Mouse (Mus musculus): ENCODE data around the gene Prrt1.

Prrt1 gene

GRCm38 (mm10) chr17:34671151-34672066 is 42.1 kb downstream of the Prrt1 start:
- no peak for DNase-seq (ENCODE audit: low spot score in 2 of 2)

DNA sequence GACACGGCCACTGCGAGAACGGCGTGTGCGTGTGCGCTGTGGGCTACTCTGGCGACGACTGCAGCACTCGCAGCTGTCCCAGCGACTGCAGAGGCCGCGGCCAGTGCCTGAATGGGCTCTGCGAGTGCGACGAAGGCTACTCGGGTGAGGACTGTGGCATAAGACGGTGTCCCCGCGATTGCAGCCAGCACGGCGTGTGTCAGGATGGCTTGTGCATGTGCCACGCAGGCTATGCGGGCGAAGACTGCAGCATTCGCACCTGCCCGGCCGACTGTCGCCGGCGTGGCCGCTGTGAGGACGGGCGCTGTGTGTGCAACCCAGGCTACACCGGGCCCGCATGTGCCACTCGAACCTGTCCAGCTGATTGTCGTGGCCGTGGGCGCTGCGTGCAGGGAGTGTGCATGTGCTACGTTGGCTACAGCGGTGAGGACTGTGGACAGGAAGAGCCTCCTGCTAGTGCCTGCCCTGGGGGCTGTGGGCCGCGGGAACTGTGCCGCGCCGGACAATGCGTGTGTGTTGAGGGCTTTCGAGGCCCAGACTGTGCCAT is 43.0 kb downstream of the Prrt1 start:
- no peak for DNase-seq (ENCODE audit: low spot score in 2 of 2)

DNA sequence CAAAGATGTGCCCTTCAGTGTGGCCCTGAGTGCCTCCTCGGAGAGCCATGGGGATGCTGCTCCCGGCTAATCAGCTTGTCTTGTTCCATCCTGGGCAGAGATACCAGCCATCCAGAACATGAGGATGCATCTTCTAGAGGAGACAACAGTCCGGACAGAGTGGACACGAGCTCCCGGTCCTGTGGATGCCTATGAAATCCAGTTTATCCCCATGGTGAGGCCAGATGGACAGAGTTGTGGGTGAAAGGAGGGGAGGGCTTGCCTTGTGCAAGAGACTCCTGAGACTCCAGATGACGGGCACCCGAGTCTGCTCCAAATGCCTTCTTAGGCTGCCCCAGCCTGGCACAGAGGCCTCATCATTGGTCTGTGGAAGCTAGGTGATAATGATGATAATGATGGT is 43.8 kb downstream of the Prrt1 start:
- DNase-seq (ENCODE audit: low spot score in 2 of 2) = no peak

- DNase-seq (ENCODE audit: low spot score in 2 of 2) = no peak
These were observed 45.3 kb downstream of the Prrt1 start for GRCm38 (mm10) chr17:34674524-34675204.

- DNase-seq (ENCODE audit: low spot score in 2 of 2) = no peak
These were observed 46.1 kb downstream of the Prrt1 start for GRCm38 (mm10) chr17:34675205-34676092.

DNA sequence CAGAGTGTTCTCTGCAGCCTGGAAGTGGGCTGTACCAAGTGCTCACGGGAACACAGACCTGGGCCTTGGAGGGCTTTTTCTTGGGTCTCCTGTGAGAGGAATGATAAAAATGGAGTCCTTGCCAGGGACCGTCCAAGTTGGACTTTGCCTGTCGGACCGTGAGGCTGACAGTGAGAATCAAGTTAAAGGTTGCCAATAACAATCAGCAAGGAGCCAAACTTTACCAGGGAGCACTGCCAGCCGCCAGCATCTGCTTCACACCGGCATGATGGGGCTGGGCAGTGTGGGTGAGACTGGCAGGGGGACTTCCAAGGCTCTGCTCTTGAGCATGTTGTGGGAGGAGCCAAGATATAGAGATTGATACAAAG is 46.7 kb downstream of the Prrt1 start:
- DNase-seq (ENCODE audit: low spot score in 2 of 2) = no peak

GRCm38 (mm10) chr17:34676671-34677070 is 47.3 kb downstream of the Prrt1 start:
- no peak for DNase-seq (ENCODE audit: low spot score in 2 of 2)

GRCm38 (mm10) chr17:34680191-34680590 is 50.9 kb downstream of the Prrt1 start:
- DNase-seq (ENCODE audit: low spot score in 2 of 2) = no peak

GRCm38 (mm10) chr17:34680621-34681020 is 51.3 kb downstream of the Prrt1 start:
- DNase-seq (ENCODE audit: low spot score in 2 of 2) = no peak

DNA sequence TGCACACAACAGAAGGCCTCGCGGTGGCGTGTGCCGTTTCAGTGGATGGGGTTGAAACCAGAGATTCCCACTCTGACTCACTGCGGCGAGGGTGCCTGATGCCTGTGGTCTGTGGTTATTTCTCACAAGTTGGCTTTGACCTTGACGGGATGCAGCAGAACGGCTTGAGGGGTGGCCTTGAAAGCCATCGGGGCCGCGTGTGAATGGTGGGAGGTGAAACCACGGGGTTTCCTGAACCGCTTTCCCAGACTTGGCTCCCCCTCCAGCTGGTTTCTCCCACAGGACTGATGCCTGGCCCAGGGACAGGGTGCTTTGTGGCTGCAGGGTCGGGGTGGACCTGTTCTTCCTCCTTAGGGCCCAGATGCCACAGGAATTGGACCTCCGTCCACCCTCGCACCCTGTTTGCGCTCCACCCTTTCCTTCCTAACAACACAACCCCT is 51.8 kb downstream of the Prrt1 start:
- no peak for DNase-seq (ENCODE audit: low spot score in 2 of 2)

DNA sequence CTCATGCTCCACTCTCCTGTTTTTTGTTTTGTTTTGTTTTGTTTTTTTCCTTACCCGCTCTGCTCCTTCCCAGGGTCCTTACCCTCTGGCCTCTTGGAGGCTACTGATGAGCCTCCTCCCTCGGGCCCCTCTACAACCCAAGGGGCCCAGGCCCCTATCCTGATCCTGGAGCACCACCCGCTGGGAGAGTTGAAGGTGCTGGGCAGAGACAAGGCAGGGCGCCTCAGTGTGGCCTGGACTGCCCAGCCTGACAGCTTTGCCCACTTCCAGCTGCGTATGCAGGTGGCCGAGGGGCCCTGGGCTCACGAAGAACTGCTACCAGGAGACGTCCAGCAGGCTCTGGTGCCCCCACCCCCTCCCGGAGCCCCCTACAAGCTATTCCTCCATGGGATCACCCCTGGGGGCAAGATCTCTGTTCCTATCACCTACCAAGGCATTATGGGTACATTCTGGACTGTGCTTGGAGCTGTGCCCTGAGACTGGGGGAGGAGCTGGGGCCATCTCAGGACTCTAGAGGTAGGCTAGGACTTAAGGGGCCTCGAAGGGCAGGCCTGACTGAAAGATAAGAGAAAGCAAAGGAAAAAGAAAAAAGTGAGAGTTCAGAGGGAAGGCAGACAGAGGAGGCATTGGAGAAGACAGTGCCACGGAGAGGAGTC is 52.7 kb downstream of the Prrt1 start:
- DNase-seq (ENCODE audit: low spot score in 2 of 2) = no peak
